Mouse (Mus musculus): ENCODE results near the gene Il5.
A peak's percentile ranks its signal among the peaks of the same experiment; 100 is the strongest.
"Not testable (repeated sequence)": the region's sequence is repeated elsewhere in the genome, so short reads cannot be mapped to it uniquely, and the experiment has no call there.

The Il5 gene

DNA sequence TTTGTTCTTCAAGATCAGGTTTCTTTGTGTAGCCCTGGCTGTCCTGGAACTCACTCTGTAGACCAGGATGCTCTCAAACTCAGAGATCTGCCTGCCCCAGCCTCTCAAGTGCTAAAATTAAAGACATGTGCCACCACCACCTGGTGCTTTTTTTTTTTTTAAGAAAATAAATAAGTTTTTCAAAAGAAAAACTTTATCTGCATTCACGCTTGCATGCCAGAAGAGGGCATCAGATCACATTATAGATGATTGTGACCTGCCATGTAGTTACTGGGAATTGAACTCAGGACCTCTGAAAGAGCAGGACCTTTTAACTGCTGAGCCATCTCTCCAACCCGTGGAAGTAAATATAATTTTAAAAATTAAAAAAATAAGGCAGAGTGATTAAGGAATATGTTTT is 24.7 kb downstream of the Il5 start:
- DNase-seq (ENCODE audit: low read depth, low spot score), result no peak

DNA sequence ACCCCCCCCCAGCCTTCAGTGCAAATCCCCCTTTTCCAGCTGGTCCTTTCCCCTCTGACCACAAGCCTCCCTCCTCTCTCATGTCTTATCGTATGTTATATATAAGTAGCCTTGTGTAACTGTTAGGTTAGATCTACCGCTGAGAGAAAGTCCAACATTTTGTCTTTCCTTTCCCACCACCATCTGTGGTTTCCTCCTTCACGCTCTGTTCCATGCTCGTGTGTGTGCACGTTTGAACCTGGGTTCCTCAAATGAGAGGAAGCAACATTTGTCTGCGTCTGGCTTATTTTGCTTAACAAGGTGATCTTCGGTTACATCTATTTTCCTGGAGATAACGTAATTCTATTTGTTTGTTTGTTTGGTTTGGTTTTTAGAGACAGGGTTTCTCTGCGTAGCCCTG is 27.4 kb downstream of the Il5 start:
- DNase-seq (ENCODE audit: low read depth, low spot score), result no peak

DNA sequence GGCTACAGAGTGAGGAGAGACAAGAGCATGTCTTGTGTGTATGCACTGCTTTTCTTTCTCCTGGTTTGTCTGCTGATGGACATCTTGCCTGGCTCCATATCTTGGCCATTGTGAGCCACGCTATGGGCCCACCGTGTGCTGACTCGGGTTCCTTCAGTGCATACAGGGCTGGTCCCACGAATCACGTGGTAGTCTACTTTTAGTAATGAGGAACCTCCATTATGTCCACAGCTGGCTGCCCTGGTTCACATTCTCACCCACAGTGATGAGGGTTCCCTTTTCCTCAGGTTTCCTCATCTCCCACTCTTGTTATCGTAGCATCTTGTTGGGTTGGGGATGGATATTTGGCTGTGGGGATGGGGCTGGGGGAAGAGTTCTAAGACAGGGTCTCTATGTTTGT is 28.0 kb downstream of the Il5 start:
- DNase-seq (ENCODE audit: low read depth, low spot score), result no peak

DNA sequence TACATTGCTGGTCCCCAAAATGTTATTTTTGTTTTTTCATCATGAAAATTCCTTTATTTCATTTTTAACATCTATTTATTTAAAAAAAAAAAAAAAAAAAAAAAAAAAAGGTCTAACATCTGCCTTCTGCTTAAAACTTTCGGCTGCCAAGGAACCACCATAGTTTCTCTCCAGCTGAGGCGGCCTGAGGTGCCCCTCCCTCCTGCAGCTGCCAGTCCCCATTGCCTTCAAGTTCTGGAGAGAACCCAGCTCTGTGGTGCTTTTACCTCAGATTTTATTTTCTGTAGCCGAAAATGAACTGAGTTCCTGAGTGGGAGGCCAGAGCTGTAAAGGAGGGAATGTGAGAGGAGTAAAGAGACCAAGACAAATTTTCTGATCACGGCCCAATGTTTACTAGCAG is 28.7 kb downstream of the Il5 start:
- DNase-seq (ENCODE audit: low read depth, low spot score), result no peak

DNA sequence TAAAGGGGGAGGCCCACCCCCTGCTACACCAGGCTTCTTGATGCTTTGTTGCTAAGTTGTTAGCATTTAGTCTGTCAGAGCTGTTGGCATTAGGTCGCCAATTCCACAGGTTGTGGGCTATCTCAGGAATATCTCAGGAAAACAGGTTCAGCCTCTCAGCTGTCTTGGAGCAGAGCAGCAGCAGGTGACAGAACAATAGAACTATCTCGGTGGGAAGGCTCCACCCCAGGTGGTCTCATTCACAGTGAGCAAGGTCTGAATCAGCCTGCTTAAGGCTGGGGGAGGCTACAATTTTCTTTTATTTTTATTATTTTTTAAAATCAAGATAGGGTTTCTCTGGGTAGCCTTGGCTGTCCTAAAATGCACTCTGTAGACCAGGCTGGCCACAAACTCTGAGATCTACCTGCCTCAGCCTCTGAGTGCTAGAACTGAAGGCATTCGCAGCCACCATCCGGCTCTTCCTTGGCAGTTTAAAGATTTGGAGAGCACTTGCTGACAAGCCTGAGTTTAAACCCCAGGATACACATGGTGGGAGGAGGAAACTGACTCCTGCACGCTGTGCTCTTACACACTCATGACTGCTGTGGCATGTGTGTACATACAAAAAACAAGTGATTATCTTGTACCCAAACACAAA is 29.2 kb downstream of the Il5 start:
- DNase-seq (ENCODE audit: low read depth, low spot score), result no peak

DNA sequence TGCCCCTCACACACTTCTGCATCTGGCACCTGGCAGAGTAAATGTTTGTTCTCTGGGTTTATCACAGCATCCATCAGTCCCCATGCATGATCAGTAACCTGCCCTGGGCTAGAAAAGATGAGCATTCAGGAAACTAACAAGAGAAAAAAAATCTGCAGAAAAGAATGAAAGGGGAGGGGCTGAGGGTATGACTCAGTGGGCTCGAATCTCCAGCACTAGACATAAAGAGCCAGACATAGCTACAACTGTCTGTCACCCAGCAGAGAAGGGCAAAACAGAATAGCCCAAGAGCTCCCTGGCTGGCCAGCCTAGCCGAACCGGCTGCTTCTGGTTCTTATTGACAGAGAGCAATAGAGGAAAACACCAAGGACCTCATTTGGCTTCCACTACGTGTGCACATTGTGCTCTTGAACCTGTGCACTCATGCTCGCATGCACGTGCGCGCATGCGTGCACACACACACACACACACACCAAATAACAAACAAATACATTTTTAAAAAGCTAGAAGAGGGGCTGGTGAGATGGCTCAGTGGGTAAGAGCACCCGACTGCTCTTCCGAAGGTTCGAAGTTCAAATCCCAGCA is 34.5 kb downstream of the Il5 start:
- no peak for DNase-seq (ENCODE audit: low read depth, low spot score)

DNA sequence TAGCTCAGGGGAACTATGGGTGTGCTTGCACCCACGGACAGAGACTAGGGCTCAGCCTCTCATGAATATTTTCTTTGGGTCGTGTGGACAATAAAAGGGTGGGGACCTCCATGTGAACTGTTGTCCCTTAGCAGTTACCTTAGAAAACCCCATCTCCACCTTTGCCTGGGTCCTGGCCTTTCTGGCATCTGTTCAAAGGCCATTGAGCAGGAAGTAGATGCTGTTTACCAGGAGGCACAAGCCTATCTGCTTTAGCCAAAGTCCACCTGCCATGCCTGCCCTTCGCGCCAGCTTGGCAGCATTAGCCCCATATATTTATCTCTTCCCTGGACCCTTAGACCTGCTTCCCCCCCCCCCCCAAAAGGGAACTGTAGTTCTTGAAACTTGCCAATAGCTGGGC is 37.0 kb downstream of the Il5 start:
- DNase-seq (ENCODE audit: low read depth, low spot score), result no peak

DNA sequence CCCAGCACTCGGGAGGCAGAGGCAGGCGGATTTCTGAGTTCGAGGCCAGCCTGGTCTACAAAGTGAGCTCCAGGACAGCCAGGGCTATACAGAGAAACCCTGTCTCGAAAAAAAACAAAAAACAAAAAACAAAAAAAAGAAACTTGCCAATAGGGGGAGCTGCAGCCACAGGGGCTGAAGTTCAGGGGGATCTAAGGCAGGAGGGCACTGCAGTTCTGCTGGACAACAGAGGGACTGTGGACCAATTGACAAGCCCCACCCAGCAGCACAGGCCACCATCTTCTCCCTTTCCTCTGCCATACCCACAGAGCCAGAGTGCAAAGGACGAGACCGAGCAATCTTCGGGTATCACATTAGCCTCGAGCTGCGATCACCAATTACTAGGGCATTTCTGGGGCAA is 37.4 kb downstream of the Il5 start:
- not testable (repeated sequence) for DNase-seq (ENCODE audit: low read depth, low spot score)

DNA sequence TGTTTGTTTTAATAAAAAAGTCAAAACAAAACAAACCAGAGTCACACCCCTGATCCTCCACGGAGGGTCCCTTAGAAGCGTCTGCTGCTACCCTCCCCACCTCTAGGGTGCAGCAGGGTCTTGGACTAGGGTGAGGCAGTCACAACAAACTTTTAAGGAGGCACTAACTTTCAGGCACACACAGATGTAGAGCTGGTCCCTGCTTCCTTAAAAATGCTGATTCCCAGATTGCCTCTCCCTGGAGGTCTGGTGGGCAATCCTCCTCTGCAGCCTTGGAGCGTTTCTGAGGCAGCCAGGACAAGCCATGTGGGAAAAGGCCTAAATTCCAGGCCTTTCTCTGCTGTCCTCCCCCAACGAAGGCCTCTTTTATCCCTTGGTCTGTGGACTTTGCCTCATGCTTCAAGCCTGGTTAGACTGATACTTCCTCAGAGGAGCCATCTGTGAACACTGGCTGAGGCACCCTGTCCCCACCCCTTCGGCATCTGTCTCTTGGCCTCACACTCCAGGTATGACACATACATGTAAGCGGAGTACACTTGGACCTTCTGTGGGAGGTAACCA is 38.3 kb downstream of the Il5 start:
- DNase-seq (ENCODE audit: low read depth, low spot score), result no peak

DNA sequence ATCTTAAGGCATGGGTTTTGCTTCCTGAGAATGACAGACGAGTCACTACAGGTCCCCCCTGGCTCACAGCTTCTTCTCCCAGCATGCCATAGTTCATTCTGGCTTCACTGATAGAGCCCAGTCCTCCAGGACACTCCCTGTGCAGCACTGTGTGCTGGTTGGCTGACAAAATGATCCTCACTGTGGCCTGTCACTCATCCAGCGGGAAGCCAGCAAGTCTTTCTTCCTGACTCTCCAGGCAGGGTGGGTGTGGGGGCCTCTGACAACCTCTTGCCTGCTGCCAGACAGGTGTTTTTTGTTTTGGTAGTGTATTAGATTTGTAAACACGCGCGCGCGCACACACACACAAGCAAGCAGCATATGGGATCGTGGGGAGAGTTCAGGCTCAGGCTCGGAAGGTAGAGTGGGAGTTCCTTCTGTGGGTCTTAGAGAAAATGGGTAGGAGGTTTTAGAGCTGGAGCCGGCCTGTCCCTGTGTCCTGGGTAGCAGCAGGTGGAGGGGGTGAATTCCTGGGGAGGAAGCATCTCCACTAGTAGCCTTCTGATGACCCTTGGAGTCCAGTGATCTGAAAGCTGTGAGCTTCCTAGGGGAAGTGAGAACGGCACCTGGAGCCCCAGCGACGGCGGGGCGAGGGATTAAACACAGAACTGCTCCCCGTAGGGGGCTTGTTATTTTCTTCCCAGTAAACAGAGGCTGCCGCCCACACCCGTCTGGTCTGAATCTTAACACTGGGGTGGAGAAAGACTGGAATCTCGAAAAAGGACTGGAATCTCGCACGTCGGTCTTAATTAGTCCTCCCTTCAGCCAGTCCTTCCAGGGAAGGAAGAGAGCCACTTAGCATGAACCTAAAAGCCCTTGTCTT is 39.2 kb downstream of the Il5 start:
- no peak for DNase-seq (ENCODE audit: low read depth, low spot score)

DNA sequence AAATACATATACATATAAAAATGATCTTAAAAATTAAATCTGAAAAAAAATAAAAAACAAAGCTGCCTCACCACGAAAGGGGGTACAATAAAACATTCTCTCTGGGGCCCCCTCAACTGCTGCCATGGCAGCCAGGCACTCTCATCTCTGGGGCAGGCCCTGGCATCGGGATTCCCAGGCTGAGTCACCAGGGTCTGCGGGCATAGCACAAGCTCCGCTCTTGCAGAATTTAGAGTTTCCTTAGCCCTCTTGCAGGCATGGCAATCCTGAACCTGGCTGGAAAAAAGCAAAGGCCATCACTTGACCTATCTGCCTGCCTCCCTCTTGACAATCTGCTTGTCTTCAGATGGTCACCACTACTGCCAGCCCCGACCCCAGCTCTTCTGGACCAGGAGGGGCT is 40.7 kb downstream of the Il5 start:
- DNase-seq (ENCODE audit: low read depth, low spot score), result no peak

DNA sequence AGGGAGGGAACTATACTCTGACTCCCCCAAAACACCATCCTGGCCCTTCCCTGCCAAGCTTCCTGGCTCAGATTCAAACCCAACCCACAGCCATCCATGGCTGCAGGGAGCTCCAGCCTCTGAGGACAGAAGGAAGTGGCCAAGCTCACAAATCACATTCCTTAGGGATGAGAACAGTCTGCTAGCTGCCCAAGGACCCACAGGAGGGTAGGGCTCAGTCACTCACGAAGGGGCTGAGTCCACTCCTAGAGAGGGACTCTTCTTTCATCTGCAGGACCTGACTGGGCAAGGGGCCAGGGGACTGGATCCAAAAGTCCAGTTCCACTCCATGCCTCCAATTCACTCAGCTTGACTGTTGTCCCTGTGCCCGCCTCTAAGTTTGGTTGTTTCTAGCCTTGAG is 41.2 kb downstream of the Il5 start:
- no peak for DNase-seq (ENCODE audit: low read depth, low spot score)

DNA sequence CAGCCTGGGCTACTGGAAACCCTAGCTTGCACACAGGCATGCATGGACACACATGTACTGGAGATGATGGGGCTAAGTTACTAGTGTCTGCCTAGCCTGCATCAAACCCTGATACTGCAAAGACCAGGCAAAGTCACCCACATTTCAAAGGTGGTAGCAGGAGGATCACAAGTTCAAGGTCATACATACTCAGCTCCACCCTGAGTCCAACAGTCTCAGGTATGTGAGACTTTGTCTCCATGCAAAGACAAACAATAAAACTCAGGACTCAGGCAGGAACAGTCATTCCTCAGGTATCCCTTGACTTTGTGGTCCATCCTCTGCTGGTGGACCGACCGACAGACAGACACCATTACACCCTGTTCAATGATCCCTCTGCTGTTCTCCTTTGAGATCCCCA is 41.8 kb downstream of the Il5 start:
- no peak for DNase-seq (ENCODE audit: low read depth, low spot score)

DNA sequence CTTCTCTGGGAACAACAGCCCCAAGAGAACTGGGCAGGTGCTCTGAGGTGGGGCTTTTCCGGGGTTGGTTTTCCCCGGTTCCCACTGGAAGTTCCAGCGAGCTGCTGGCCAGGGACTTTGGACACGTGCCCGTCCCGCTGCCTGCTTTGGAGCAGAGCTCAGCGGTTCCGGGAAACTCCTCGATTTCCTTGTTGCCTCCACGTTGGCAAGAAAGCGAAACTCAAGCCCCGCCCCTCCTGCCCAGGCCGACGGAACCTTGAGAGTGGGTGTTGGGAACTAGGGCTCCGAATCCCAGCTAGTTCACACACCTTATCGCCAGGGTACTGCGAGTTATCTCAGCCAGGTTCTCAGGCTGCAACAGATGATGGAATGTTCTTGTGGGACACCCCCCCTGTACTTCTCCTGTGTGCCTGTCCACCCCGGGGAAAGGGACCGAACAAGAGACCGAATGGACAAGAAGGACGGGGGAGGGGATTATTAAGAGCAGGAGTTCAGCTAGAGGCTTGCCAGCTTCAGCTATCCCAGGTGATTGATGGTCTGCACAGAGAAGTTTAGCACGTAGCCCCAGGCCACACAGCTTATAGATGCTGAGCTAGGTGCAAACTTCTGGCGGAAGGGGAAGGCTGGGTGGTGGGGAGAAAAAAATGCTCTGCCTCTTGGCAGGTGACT is 42.4 kb downstream of the Il5 start:
- no peak for DNase-seq (ENCODE audit: low read depth, low spot score)

DNA sequence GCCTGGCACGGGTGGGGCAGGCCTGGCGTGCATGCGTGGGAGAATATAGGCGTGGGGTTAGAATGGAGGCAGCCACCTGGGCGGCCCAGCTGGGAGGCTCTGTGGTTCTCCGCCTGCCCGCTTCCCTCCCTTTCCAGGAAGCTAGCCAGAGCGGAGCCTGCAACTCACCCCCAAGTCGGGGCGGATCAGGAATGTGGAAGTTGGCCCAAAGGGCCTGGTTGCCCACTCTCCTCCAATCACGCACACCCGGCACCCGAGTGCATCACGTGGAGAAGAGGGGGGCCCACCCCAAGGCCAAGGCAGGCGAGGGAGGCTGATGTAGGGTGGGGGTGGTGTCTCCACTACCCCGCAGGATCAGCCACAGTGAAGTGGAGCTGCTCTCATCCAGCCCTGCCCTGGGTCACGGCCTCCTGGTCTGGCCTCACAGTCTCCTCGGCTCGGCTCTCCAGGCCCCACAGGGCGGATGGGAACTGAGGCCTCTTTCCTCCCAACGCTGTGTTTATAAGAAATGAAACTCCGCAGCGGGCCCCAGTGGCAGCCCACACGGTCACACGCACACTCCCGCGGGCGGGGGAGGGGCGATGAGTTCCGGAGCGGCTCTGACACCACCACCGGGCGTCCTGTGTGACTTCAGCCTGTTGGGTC is 43.0 kb downstream of the Il5 start:
- DNase-seq (ENCODE audit: low read depth, low spot score), result no peak

DNA sequence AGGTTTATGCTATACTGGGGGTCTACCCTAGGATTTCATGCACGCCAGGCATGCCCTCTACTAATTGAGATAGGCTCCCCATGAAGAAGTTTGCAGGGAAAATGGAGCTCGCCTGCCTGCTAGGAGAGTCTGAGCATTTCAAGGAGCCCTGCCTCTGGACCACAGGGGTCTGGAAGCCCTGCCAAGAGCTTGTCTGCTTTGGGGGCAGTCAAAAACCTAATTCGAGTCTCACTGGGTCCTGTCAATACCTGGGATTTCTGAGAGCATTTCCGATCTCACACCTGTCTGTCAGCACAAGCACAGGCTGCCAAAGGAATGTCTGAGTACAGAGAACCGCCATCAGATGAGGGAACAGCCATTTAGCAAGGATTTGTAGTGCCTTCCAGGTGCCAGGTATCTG is 44.0 kb downstream of the Il5 start:
- DNase-seq (ENCODE audit: low read depth, low spot score), result no peak

DNA sequence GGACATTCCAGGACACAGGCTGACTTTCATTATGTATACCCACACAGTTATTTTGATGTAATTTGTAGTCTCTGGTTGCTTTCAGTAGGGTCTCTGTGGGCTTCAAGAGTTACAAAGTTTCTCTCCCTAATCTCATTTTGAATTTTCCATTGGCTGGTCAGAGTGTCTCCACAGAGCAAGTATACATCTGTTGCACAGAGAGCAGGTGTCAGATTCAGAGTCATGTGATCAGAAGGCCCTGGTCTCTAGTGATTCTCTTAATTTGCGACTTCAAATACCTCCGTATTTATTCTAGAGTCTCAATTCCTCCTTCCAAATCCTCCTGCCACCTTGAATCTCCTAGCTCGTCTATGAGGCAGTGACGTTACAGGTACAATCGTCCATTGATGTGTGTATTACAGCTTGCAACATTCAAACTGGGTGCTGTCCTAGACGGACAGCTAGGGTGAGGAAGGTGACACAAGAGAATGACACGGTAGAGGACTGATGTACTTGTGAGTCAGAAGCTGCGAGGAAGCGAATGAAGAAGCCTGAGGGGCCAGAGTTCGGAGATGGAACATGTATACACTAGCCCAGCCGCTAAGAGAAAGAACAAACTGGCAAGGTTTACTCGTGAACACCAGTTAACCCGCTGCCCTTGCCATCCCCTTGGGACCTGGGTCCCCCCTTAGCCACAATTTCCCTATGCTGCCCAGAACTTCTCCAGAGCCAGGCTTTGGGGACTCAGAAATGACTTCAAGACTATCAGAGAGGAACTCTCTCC is 48.0 kb downstream of the Il5 start:
- DNase-seq (ENCODE audit: low read depth, low spot score), result no peak

DNA sequence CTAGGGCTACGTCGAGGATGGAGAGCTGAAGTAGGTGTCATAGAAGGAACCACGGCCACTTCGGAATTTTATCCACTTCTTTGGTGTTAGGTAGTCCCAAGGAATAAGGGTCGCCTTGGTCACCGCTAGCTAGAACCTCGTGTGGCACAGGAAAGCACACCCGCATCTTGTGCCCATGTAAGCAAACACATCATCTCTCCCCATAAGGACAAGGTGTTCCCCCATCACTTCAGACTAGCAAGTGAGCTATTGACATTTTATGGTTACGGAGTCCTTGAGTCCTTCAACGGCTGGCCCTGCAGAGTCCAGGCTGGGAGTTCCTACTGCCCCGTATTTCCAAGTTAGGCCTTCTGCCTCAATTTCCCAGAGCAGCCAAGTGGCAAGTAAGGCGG is 48.6 kb downstream of the Il5 start:
- DNase-seq (ENCODE audit: low read depth, low spot score), result no peak

DNA sequence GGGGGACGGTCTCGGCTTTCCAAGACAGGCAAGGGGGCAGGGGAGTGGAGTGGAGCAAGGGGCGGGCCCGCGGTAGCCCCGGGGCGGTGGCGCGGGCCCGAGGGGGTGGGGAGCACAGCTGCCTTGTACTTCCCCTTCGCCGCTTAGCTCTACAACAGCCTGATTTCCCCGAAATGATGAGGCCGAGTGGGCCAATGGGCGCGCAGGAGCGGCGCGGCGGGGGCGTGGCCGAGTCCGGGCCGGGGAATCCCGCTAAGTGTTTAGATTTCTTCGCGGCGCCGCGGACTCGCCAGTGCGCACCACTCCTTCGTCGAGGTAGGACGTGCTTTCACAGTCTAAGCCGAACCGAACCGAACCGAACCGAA is 49.1 kb downstream of the Il5 start, which contains the start of gene Irf1:
Gene Irf1, plus strand, starts transcription at position 255 of the 365 bp plus-strand sequence.
- peak; percentile 54 for DNase-seq (ENCODE audit: low read depth, low spot score)

DNA sequence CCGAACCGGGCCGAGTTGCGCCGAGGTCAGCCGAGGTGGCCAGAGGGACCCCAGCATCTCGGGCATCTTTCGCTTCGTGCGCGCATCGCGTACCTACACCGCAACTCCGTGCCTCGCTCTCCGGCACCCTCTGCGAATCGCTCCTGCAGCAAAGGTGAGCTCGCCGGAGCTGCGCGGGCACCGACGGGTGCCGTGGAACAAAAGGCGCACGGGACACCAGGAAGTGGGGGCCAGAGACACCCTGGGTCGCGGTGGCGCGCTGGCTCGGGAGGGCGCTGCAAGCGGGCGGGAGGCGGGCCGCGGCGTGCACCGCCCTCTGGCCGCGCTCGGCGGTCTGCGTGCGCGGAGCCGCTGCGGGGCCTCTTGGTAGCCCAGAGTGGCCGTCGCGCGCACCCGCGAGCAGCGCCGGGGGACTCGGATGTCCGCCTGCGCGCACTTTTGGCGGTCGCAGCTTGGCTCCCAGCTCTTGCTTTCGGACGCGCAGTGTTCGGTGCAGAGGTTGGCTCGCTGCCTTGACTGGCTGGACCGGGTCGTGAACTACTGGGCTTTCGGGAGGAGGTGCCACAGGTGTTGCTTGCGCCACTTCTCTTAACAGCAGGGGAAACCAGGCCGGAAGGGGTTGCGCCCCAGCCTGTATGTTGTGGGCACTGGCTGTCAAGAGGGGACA is 49.7 kb downstream of the Il5 start:
- no peak for DNase-seq (ENCODE audit: low read depth, low spot score)
